Mouse (Mus musculus) E14TG2a.4 (cell line): ENCODE data around the gene Lamp1.

ENCODE experiments used
- CTCF ChIP-seq: conservative IDR thresholded peaks from 2 replicates; pipeline ENCODE4 v1.5.1; 2014; ENCODE audit warnings: low read length
- NANOG ChIP-seq: IDR thresholded peaks from 2 replicates; pipeline ENCODE4 v1.6.1; 2014; ENCODE audit warnings: borderline replicate concordance, low read length, mixed read lengths
- POU5F1 ChIP-seq: IDR thresholded peaks from 2 replicates; pipeline ENCODE4 v1.6.1; 2014; ENCODE audit warnings: low read length, borderline replicate concordance

GRCm38 (mm10) chr8:13213479-13214268 lies 54.7 kb downstream of the Lamp1 start:
- TF ChIP-seq CTCF: peak; percentile 73
- TF ChIP-seq NANOG: no peak
- no peak for TF ChIP-seq POU5F1
